Mouse (Mus musculus) CD4-positive, CD25-positive, alpha-beta regulatory T cell (primary cell): ENCODE measurements around the gene Krtap5-1. TPM values are rescaled to one million over a fixed set of nuclear protein-coding genes. Genes with fewer than 3 reads are reported as not detected.

Experiments
- polyA plus RNA-seq: library from polyadenylated mRNA; unstranded; fragments of 100-300 nt; shearing (Covaris generic); gene quantifications from one replicate; pipeline ENCODE4 v1.2.1, GENCODE M21; 2017

Krtap5-1 gene
- polyA plus RNA-seq = not detected

DNA sequence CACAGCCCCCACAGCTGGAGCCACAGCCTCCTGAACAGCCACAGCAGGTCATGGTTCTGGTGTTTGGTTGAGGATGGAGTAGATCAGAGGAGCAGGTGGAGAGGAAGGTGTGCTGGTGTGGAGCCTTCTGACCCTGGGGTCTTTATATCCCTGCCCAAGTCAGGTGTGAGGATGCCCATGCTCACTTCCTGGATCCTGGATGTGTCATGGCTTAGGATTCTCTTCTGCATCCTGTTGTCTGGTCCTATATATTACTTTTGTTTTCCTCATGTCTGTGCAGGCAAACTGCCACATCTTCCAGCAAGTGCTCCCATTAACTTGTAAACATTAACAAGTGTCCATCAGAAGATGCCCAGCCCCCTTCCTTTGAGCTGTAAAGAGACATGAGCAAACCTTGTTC lies at the start of gene Krtap5-1:
Gene Krtap5-1, minus strand, starts transcription at position 101 of the 400 bp plus-strand sequence.

DNA sequence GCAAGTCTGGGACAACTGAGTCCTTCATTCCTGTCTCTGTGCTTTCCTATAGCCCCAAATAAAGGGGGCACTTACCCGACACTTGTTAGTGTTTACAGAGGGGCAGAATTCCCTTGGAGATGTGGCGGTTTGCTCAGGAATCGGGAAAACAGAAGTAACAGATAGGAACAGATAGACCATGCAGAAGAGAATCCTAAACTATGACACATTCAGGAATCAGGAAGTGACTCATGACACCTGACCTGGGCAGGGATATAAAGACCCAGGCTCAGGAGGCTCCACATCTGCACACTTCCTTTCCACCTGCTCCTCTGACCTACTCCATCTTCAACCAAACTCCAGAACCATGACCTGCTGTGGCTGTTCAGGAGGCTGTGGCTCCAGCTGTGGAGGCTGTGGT lies 6.3 kb upstream of the Krtap5-1 start, which contains the start of gene Krtap5-4:
Gene Krtap5-4, plus strand, starts transcription at position 301 of the 400 bp plus-strand sequence.

DNA sequence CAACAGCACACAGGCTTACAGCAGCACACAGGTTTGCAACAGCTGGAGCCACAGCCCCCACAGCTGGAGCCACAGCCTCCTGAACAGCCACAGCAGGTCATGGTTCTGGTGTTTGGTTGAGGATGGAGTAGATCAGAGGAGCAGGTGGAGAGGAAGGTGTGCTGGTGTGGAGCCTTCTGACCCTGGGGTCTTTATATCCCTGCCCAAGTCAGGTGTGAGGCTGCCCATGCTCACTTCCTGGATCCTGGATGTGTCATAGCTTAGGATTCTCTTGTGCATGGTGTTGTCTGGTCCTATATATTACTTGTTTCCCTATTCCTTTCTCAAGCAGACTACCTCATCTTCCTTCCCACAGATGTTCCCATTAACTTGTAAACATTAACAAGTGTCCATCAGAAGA lies 22.7 kb downstream of the Krtap5-1 start, which contains the start of gene Gm4559:
Gene Gm4559, minus strand, starts transcription at position 101 of the 400 bp plus-strand sequence.

DNA sequence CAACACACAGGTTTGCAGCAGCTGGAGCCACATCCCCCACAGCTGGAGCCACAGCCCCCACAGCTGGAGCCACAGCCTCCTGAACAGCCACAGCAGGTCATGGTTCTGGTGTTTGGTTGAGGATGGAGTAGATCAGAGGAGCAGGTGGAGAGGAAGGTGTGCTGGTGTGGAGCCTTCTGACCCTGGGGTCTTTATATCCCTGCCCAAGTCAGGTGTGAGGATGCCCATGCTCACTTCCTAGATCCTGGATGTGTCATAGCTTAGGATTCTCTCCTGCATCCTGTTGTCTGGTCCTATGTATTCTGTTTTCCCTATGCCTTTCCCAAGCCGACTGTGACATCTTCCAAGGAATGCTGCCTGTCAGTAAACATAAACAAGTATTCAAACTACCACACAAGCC lies 38.7 kb downstream of the Krtap5-1 start, which contains the start of gene Gm2431:
Gene Gm2431, minus strand, starts transcription at position 101 of the 400 bp plus-strand sequence.

Other genes with a start within 250 kb of the Krtap5-1 start
- 76.0 TPM for gene Mob2, start 236.1 kb downstream of the Krtap5-1 start, polyA plus RNA-seq
- not detected for gene Dusp8, start 201.3 kb downstream of the Krtap5-1 start, polyA plus RNA-seq
- gene Gm45618, start 176.4 kb downstream of the Krtap5-1 start, polyA plus RNA-seq = not detected
- not detected for gene Gm39115, start 161.1 kb downstream of the Krtap5-1 start, polyA plus RNA-seq
- gene Gm45337, start 152.5 kb downstream of the Krtap5-1 start, polyA plus RNA-seq = not detected
- gene Gm29735, start 140.0 kb downstream of the Krtap5-1 start, polyA plus RNA-seq = not detected
- not detected for gene Gm4553, start 131.4 kb downstream of the Krtap5-1 start, polyA plus RNA-seq
- not detected for gene Krtap5-2, start 121.1 kb downstream of the Krtap5-1 start, polyA plus RNA-seq
- gene Gm10153, start 106.7 kb downstream of the Krtap5-1 start, polyA plus RNA-seq = not detected
- not detected for gene Krtap5-3, start 95.8 kb downstream of the Krtap5-1 start, polyA plus RNA-seq
- not detected for gene Gm7579, start 85.3 kb downstream of the Krtap5-1 start, polyA plus RNA-seq
- not detected for gene Krtap5-5, start 67.1 kb downstream of the Krtap5-1 start, polyA plus RNA-seq
- gene Gm40460, start 56.0 kb downstream of the Krtap5-1 start, polyA plus RNA-seq = not detected
- not detected for gene Gm2431, start 38.8 kb downstream of the Krtap5-1 start, polyA plus RNA-seq
- gene Gm4559, start 22.8 kb downstream of the Krtap5-1 start, polyA plus RNA-seq = not detected
- not detected for gene Krtap5-4, start 6.4 kb upstream of the Krtap5-1 start, polyA plus RNA-seq
- gene Ifitm10, start 76.6 kb upstream of the Krtap5-1 start, polyA plus RNA-seq = 4.5 TPM
- not detected for gene Gm49369, start 85.5 kb upstream of the Krtap5-1 start, polyA plus RNA-seq
- gene Ctsd, start 90.9 kb upstream of the Krtap5-1 start, polyA plus RNA-seq = 352 TPM
- gene Syt8, start 137.7 kb upstream of the Krtap5-1 start, polyA plus RNA-seq = not detected
- not detected for gene Tnni2, start 144.7 kb upstream of the Krtap5-1 start, polyA plus RNA-seq
- gene Lsp1, start 163.7 kb upstream of the Krtap5-1 start, polyA plus RNA-seq = 1,177 TPM
- gene Tnnt3, start 201.7 kb upstream of the Krtap5-1 start, polyA plus RNA-seq = 5.0 TPM
- 6.0 TPM for gene Mrpl23, start 235.6 kb upstream of the Krtap5-1 start, polyA plus RNA-seq